Mouse (Mus musculus) hindbrain, embryonic 11.5 days (tissue): Measurements from ENCODE around the gene Itgb7. TPM values are rescaled to one million over a fixed set of nuclear protein-coding genes. Genes with fewer than 3 reads are reported as not detected.

ENCODE experiments used
- ATAC-seq: fragments of 200-750 bp; cut with Nextera tagmentation; 2 replicates; pipeline ENCODE4 v1.8.0; 2017; ENCODE audit warnings: mild to moderate bottlenecking, moderate TSS enrichment, moderate library complexity; ENCODE audit not compliant: low FRiP score
- DNase-seq: peaks from one replicate; pipeline ENCODE4 v3.0.0-alpha.2; 2015; ENCODE audit warnings: low spot score
- H3K27ac ChIP-seq: fragments of 300-500 bp; sonication (generic); 2 replicates; pipeline ENCODE4 v1.5.1; 2014; ENCODE audit warnings: mild to moderate bottlenecking, low read depth, low read length
- H3K27me3 ChIP-seq: fragments of 300-500 bp; sonication (generic); 2 replicates; pipeline ENCODE4 v1.6.1; 2014; ENCODE audit warnings: mild to moderate bottlenecking, low read length, moderate library complexity, mixed read lengths; ENCODE audit not compliant: control insufficient read depth, insufficient read depth
- H3K36me3 ChIP-seq: fragments of 300-500 bp; sonication (generic); 2 replicates; pipeline ENCODE4 v1.6.1; 2014; ENCODE audit warnings: mild to moderate bottlenecking, low read length, moderate library complexity, mixed read lengths; ENCODE audit not compliant: control insufficient read depth, insufficient read depth
- H3K4me1 ChIP-seq: fragments of 300-500 bp; sonication (generic); replicated peaks from 2 replicates; pipeline ENCODE4 v1.6.1; 2014; ENCODE audit warnings: low read length, mixed read lengths; ENCODE audit not compliant: control insufficient read depth, insufficient read depth
- H3K4me2 ChIP-seq: fragments of 300-500 bp; sonication (generic); replicated peaks from 2 replicates; pipeline ENCODE4 v1.6.1; 2014; ENCODE audit warnings: mild to moderate bottlenecking, low read depth, low read length
- H3K4me3 ChIP-seq: fragments of 300-500 bp; sonication (generic); 2 replicates; pipeline ENCODE4 v1.5.1; 2014; ENCODE audit warnings: low read depth, low read length
- H3K9ac ChIP-seq: fragments of 300-500 bp; sonication (generic); 2 replicates; pipeline ENCODE4 v1.6.1; 2014; ENCODE audit warnings: low read depth, low read length
- H3K9me3 ChIP-seq: fragments of 300-500 bp; sonication (generic); 2 replicates; pipeline ENCODE4 v1.6.1; 2016; ENCODE audit warnings: low read length; ENCODE audit not compliant: control insufficient read depth
- WGBS: fragments of 180-500 bp; shearing (Covaris S2); extraction: QIAGEN DNeasy Blood & Tissue Kit; methylation state at CpG from one replicate; pipeline ENCODE4 v1.1.7; 2014; 5-methylcytosine and 5-hydroxymethylcytosine counted together
- polyA plus RNA-seq: library from polyadenylated mRNA; unstranded; fragments of >200 nt; fragmentation: Nextera tagmentation; extraction: Ambion mirVana; gene quantifications from 2 replicates; pipeline ENCODE4 v1.2.1, GENCODE M21; 2014

The Itgb7 gene
- polyA plus RNA-seq, 1 experiment from 2014 or later, result 1.1 TPM

DNA sequence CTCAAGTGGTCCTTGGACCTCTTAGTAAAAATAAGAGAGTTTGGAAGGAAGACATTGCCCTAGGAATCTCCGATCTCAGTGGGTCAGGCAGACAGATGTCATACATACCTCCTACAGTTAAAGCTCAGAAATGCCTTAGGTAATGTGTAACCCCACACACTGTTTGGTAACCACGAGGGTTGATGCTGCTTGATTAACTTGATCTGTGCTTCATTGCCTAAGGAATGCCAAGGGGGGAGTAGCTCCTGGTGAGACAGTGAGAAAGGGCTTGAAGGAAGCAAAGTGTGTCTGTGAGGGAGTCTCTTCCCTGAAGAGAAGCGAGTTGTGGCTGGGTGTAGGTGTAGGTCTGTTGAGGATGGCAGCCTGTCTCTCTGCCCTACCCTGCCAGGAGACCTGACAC lies 24.4 kb downstream of the Itgb7 start:
- no peaks in the 10 kb centered on the region for H3K27me3 ChIP-seq
- H3K9me3 ChIP-seq, result no peaks in the 10 kb centered on the region
- peaks cover 12% of the 10 kb centered on the region for H3K36me3 ChIP-seq
- ATAC-seq, result no peak
- H3K4me2 ChIP-seq, result no peak overlapping the region
- no peak overlapping the region for H3K27ac ChIP-seq
- H3K4me1 ChIP-seq, result peaks cover 8% of the 10 kb centered on the region
- 86% methylated on average over 3 of the region's 3 CpGs for WGBS
- DNase-seq, result no peak
- no peak overlapping the region for H3K9ac ChIP-seq
- H3K4me3 ChIP-seq, result no peak overlapping the region

GRCm38 (mm10) chr15:102205779-102206178 lies 26.0 kb downstream of the Itgb7 start:
- Histone ChIP-seq H3K4me1 (peaks cover 8% of the 10 kb centered on the region), H3K27ac (no peak overlapping the region; the same call in 1 of the 2 replicates), H3K27me3 (no peaks in the 10 kb centered on the region), H3K9me3 (no peaks in the 10 kb centered on the region), H3K9ac (0 out of 2 replicates have a peak overlapping the region, but pooled peaks have one; percentile 1), H3K4me3 (no peak overlapping the region), H3K36me3 (peaks cover 12% of the 10 kb centered on the region), H3K4me2 (0 out of 2 replicates have a peak overlapping the region, but pooled peaks have one; percentile 61)
- 75% methylated on average over 8 of the region's 8 CpGs for WGBS
- ATAC-seq (no peak), DNase-seq (no peak)

- no peak for DNase-seq
- no peaks in the 10 kb centered on the region for H3K9me3 ChIP-seq
- WGBS, result 71% methylated on average over 19 of the region's 19 CpGs
- ATAC-seq, result no peak
- H3K4me2 ChIP-seq, result peak within 1 kb of the TSS; percentile 61
- H3K36me3 ChIP-seq, result peaks cover 12% of the 10 kb centered on the region
- H3K9ac ChIP-seq, result peak within 1 kb of the TSS; percentile 92
- peak within 1 kb of the TSS; percentile 99 for H3K27ac ChIP-seq
- peak within 1 kb of the TSS; percentile 74 for H3K4me3 ChIP-seq
- H3K27me3 ChIP-seq, result no peaks in the 10 kb centered on the region
- peaks cover 8% of the 10 kb centered on the region for H3K4me1 ChIP-seq
These were observed 26.9 kb downstream of the Itgb7 start, which contains the start of gene Csad for GRCm38 (mm10) chr15:102204674-102205505. TSS of gene Csad (minus strand) at chr15:102204724.

DNA sequence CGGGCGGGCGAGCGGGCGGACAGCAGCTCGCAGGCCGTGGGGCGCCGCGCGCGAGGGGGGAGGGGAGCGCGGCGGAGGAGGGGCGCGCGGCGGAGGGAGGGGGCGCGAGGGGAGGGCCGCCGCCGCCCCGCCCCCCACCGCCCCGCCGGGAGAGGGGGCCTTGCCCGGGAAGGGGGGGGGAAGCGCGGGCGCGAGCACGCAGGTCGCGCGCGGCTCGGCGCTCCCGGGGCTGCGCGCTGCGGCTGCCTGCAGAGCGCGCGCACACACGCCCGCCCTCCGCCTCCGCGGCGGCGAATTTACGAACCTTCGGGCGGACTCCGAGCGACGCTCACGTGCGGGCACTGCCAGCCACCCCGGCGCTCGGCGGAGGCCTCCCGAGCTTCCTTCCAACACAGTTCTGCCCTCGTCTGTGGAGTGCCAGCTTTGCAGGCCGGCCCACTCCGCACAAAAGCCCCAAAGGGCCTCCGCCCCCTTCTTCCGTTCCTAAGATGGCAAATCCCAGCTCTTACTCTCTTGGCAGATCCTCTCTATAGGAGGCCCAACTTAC lies 27.8 kb downstream of the Itgb7 start:
- H3K4me2 ChIP-seq, result peak overlapping the region; percentile 61
- peak overlapping the region; percentile 92 for H3K9ac ChIP-seq
- no peaks in the 10 kb centered on the region for H3K27me3 ChIP-seq
- peak overlapping the region; percentile 99 for H3K27ac ChIP-seq
- H3K4me3 ChIP-seq, result peak overlapping the region; percentile 74
- DNase-seq, result peak; percentile 80
- peaks cover 11% of the 10 kb centered on the region for H3K36me3 ChIP-seq
- under 1% methylated on average over 27 of the region's 72 CpGs for WGBS
- no peaks in the 10 kb centered on the region for H3K9me3 ChIP-seq
- H3K4me1 ChIP-seq, result peaks cover 8% of the 10 kb centered on the region
- ATAC-seq, result peak; percentile 50; the same call in 1 of the 2 replicates

DNA sequence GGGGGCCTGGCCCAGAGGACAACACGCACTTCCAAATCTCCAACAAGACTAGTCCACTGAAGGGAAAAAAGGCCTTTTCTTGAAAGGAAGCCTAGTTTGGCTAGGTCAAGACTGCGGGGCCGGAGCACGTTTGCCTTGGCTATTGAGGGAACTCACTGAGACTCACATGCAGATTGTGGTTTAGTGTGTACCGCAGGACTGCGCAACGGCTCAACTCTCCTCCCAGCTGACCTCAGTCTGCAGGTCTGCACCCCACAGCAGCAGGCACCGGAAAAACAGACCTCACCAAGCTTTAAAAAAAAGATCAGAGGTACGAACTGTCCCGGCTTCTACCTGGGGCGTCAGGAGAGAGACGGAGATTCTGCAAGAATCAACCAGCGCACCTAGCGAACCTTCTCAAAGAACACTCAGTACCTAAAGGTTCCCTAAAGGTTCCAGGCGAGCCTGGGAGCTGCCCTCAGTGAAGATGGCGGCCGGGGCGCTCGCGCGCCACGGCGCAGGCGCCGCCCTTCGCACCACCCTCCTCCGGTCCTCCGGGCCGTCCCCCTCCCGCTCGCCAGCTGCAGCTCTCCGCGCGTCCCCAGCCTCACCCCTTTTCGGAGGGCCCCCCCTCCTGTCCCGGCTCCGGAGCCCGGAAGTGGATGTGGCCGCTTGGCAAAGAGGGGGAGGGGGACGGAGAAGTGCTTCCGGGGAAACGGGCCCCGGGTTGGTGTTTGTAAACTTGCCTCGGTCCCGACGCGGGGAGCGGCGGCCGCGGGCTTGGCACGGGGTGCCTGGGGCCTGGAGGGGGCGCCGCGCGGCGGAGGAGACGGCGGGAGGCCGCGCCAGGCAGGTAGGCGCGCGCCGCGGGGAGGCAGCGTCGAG lies 28.5 kb downstream of the Itgb7 start, which contains the start of gene Zfp740:
Gene Zfp740, plus strand, starts transcription at position 279 of the 864 bp plus-strand sequence.
- Histone ChIP-seq H3K4me2 (peak within 1 kb of the TSS; percentile 61), H3K4me3 (peak within 1 kb of the TSS; percentile 74), H3K4me1 (peaks cover 8% of the 10 kb centered on the region), H3K36me3 (peaks cover 8% of the 10 kb centered on the region), H3K9ac (peak within 1 kb of the TSS; percentile 92), H3K27ac (peak within 1 kb of the TSS; percentile 99), H3K27me3 (no peaks in the 10 kb centered on the region), H3K9me3 (no peaks in the 10 kb centered on the region)
- ATAC-seq (peak; percentile 98), DNase-seq (peak; percentile 95)
- under 1% methylated on average over 44 of the region's 68 CpGs for WGBS

DNA sequence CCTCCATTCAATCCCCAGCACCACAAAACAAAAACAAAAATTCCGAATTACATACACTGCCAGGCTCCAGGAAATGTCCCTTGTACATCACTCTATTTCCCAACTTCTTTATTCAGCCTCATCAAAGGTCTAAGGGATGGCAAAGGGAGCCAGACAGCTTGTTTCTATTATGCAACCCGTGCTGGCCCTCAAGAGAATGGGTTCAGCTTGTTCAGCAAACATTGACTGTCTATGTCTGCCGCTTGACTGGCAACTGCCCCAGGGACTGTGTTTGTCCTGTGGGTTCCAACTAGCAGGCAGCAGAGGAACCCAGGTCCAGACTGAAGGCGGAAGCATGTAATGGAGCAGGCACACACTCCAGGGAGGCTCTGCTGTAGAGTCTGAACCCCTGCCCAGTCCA lies 32.9 kb downstream of the Itgb7 start:
- DNase-seq, result no peak
- Histone ChIP-seq H3K27ac (no peak overlapping the region), H3K9me3 (no peaks in the 10 kb centered on the region), H3K9ac (no peak overlapping the region), H3K4me3 (no peak overlapping the region), H3K4me2 (no peak overlapping the region), H3K36me3 (no peaks in the 10 kb centered on the region), H3K27me3 (no peaks in the 10 kb centered on the region), H3K4me1 (no peaks in the 10 kb centered on the region; the same call in 1 of the 2 replicates)
- 77% methylated on average over 4 of the region's 4 CpGs for WGBS
- ATAC-seq, result no peak

GRCm38 (mm10) chr15:102195373-102195772 lies 36.4 kb downstream of the Itgb7 start:
- DNase-seq (no peak), ATAC-seq (no peak)
- H3K4me1 ChIP-seq, result no peaks in the 10 kb centered on the region
- H3K27ac ChIP-seq, result no peak overlapping the region
- H3K36me3 ChIP-seq, result no peaks in the 10 kb centered on the region
- H3K9me3 ChIP-seq, result no peaks in the 10 kb centered on the region
- H3K27me3 ChIP-seq, result no peaks in the 10 kb centered on the region
- H3K4me2 ChIP-seq, result no peak overlapping the region
- H3K4me3 ChIP-seq, result no peak overlapping the region
- no peak overlapping the region for H3K9ac ChIP-seq
- WGBS, result 93% methylated on average over 4 of the region's 4 CpGs

DNA sequence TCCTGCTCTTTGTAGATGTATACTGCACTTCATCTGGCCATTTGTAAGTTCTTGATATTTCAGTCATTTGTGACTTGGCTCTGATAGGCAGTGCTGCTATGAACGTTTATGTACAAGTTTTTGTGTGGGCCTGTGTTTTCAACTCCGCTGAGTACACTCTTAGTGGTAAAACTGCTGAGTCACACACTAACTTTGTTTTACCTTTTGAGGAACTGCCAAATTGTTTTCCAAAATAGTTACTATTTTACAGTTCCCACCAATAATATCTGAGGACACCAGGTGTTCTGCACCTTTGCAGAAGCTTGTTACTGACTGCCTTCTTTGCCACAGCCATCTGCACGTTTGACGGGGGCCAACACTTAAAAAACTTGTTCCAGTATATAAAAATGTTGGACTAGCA lies 37.3 kb downstream of the Itgb7 start:
- Histone ChIP-seq H3K27ac (no peak overlapping the region), H3K4me1 (no peaks in the 10 kb centered on the region), H3K27me3 (no peaks in the 10 kb centered on the region), H3K4me3 (no peak overlapping the region), H3K9me3 (no peaks in the 10 kb centered on the region), H3K36me3 (no peaks in the 10 kb centered on the region), H3K4me2 (no peak overlapping the region), H3K9ac (no peak overlapping the region)
- 87% methylated on average over 4 of the region's 4 CpGs for WGBS
- DNase-seq (no peak), ATAC-seq (no peak)
